Mouse (Mus musculus): ENCODE results near the gene Gpr33. TPM values are rescaled to one million over a fixed set of nuclear protein-coding genes. Genes with fewer than 3 reads are reported as not detected.

Gpr33 gene
- 0.05 and 0.18 TPM in 2 replicates for polyA plus RNA-seq (2012; rRNA removed)

DNA sequence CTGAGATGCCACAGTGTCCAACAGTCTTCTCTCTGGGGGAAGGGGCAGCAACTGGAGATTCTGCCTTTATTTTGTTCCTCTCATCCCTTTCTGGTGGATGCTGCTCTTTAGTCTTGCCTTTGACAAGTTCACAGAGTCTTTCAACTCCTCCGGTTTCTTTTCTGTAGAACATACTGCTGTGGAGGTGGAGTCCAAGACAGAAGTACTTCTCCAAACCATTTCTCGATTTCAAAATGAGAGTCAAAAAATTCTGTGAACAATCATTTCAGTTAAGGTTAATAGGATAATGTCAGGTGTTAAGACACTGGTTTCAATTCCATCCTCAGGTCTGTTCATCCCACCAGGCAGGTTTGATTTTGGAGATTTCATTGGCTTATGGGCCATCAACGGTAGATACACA, at the start of gene Gpr33:
Gpr33 (minus strand) TSS at position 101 of the 400 bp plus-strand sequence.
- WGBS = 93% methylated on average over 3 of the region's 3 CpGs
- no peak for DNase-seq (ENCODE audit: low read depth, low spot score)

DNA sequence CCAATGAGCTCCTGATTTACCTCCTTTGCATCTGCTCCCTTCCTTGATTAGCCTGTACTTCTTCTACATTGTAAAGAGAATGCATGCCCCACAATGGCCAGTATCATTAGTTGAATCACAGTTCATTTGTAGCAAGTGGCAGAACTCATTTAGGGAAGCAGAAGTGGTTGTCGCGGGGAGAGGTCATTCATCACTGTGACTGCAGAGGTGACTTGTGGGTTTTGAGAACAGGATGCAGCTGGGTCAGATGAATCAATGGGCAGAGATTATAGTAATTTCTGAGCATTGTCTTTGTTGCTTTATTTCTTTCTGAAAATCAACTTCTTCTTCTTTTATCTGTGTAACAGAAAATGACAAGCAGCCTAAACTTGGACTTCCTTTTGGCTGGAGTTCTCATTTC, 21.5 kb upstream of the Gpr33 start:
- DNase-seq (ENCODE audit: low read depth, low spot score) = no peak
- 81% methylated on average over 2 of the region's 2 CpGs for WGBS

DNA sequence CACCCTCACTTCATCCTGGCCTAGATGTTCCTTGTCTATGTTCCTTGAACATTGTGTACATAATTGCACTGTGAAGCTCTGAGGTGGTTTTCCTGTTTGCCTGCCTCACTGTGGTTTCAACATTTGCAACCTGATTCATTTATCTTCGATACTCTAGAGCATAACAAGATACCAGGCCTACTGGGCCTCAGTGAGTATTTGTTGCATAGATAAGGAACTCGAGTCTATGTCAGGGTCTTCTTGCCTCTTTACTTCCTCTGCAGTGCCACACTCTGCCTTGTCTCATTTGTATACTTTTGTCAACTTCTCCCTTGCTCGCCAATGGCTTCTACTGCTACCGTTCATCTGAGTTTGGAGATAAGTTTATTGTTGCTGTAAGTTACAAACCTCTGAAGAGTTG, 18.5 kb upstream of the Gpr33 start:
- DNase-seq (ENCODE audit: low read depth, low spot score) = no peak
- WGBS = 73% methylated on average over 4 of the region's 4 CpGs

DNA sequence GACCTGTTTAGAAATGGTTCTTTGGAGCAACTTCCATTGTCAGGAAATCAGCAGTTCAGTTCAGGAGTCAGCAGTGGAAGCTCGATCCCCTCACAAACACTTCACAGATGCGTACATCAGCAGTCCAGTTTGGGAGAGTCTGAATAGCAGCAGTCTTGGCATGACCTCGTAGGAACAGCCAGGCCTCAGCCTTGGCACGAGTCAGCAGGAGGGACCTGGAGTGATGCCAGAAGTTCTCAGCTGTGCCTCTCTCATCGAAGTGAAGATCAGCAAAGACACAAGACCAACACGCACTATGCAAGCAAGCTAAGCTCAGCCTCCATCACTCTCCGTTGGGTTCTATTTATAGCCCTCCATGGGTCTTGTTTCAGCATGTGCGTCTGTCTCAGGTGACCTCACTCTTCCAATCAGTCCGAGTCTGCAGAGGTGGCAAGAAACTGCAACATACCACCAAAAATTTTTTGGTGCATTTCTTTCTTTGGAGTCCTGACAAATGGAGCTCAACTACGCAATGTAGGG, 15.0 kb upstream of the Gpr33 start:
- no peak for DNase-seq (ENCODE audit: low read depth, low spot score)
- 53% methylated on average over 10 of the region's 10 CpGs for WGBS

DNA sequence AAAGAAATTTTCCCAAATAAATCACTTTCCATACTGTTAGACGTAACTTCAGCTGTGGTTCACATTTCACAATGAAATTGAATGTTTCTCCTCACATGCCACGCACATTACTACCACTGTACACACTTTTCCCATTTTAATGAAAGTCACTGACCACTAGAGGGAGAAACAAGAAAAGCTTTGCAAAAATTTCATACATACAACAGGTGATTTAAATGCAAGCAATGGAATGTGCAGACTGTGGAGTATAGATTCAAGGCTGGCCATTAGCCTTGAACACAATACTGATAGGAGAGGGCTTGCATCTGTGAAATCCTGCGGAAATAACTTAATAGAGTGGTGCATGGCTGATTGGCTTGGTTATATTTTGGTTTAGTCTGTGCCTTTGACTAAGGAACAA, 10.5 kb upstream of the Gpr33 start:
- WGBS = 41% methylated on average over 3 of the region's 3 CpGs
- DNase-seq (ENCODE audit: low read depth, low spot score) = peak; percentile 4

DNA sequence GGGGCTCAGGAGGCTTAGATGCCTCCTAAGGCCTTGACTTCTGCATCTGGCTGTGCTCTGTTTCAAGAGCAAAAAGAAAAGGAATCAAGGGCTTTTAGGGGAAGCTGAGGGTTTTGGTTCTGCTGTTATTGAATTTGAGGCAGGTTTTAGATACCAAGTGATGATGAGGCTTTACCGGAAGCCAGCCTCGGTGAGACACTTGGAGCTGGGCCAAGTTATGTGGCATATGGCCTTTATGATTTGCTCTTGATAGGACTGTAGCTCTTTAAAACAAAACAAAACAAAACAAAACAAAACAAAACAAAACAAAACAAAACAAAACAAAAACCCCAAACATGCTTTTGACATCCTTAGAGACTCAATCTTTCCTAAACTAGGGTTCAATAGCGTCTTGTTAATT, 7.1 kb upstream of the Gpr33 start:
- no peak for DNase-seq (ENCODE audit: low read depth, low spot score)
- 77% methylated on average over 3 of the region's 3 CpGs for WGBS

DNA sequence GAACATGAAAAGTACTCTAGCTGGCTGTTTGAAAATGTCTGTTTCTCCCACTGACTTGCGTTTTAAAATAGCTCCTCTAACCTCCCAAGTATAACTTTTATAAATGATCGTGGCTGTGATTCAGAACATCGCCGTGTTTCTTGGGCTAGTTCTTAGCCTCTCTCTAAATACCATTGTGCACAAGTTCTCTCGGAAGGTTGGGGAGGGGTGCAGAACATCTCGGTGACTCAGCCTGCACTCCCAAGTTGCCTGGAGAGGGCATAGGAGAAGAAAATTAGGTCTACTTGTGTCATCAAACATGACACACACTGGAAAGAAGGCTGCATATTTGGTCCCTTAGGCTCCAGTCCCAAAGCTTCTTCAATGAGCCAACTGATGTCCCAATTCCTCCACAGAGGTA, 4.4 kb upstream of the Gpr33 start:
- WGBS = 88% methylated on average over 6 of the region's 6 CpGs
- DNase-seq (ENCODE audit: low read depth, low spot score) = no peak

DNA sequence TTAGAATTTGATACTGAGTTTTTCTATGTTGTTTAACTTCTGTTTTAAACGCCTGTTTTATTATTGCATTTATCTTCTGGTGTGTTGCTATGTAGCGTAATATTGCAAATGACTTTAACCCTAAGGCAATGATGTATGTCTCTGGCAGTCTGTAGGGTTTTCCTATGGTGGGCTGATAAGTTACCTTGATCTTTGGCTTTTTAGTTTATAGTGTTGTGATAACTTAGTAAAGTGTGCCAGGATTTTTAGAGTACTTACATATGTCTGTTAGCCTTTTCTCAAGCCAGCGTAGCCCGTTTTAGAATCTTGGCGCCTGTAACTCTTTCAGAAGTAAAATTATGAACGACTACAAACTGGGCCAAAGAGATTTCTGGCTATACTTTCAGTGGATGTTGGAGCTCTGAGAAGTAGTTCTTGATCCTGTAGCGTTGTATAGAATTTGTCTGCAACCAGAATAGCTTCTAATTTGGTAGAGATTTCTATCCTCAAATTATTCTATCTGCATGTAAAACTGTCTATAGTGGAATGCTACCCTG, 13.3 kb downstream of the Gpr33 start:
- no peak for DNase-seq (ENCODE audit: low read depth, low spot score)
- WGBS = 44% methylated on average over 7 of the region's 7 CpGs

DNA sequence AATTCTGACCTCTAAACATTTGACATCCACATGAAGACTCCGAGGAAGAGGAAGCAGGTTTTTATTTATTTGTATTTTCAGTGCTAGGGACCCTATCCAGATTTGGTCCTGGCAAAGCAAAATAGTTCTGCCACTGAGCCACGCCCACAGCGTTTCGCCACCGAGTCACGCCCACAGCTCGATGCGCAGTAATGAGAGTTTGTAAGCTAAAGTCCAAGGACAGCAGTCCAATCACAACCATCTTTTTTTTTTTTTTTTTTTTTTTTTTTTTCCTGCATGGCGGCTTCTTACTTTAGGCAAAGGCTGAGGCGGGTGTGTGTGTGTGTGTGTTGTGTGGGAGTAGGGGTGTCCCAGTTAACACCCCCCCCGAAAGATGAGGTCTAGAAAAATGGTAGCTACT, 13.8 kb downstream of the Gpr33 start:
- WGBS = 28% methylated on average over 11 of the region's 11 CpGs
- peak; percentile 53 for DNase-seq (ENCODE audit: low read depth, low spot score)

DNA sequence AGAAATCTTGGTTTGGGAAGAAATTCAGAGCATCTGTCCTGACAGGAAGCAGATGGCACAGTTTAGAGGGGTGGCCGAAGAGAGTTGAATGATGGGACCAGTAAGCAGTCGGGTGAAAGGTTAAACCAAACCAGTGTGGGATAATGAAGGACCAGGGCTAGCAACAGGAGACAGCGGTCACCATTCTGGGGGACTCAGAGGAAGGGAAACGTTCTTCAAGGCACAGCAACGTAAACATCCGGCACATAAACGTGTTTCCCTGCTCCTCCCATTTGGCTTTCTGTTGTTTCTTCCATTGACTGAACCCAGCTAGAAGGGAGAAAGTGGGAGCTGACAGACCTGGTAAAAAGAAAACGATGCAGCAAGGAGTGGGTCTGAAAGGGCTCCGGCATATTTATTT, 14.6 kb downstream of the Gpr33 start:
- DNase-seq (ENCODE audit: low read depth, low spot score) = no peak
- WGBS = 50% methylated on average over 9 of the region's 9 CpGs

DNA sequence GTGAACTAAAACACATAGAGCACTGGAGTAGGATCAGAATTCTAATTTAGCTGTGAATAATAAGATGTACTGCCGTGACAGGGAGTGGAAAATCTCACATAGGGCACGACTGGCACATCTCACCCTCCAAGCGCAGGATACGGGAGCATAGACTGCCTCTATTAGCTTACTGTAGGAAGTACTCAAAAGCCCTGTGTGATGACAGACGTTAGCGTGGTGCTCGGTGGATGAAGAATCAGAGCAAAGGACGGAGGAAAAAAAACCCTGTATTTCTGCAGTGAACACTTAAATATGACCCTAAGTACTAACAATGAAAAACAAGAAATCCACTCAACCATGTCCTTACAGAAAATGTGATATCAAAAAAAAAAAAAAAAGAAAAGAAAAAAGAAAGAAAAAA, 15.7 kb downstream of the Gpr33 start:
- WGBS = 85% methylated on average over 8 of the region's 8 CpGs
- no peak for DNase-seq (ENCODE audit: low read depth, low spot score)

DNA sequence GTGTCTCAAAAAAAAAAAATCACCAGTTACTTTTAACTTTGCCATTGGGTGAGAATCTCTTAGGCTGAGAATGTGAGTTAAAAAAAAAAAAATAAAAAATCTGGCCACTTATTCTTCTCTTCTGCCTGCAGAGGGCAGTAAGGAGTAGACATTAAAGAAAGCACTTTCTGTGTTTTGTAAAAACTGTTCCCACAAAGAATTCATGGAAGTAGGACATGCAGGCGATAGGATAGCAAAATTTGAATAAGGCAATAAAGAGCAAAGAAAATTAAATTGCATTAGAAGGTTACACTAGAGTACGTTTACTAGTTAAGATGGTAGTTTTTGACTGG, 17.3 kb downstream of the Gpr33 start:
- WGBS = 52% methylated on average over 2 of the region's 2 CpGs
- peak; percentile 29 for DNase-seq (ENCODE audit: low read depth, low spot score)

DNA sequence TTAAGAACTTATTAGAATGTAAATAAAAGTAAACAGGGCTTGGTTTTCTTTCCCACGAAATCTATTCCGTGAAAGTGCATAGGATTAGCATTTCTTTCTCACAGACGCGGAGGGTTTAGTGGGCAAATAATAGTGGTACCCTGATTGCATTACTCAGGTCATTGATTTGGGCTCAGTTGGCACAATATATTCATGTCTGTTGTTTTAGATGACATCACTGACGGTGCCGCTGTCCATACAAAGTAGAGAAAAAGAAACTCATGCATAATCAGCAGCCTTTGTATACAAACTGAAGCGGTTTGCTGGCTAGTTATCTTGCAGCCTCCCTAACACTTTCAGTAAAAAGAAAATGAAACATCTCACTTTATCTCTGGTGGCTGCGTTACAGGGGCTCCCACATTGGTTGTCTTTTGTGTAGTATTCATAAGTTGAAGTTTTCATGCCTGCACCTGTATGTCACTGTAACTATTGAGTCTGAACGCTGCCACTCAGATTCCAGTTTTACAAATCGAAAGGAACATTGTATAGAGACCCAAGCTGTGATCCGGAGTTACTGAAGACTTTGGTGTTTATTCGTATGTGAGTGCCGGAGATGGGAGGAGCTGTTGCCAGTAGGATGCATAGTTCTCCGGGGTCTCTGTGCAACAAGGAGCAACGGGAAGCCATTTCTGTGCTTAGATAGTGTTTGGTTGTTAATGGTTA, 17.8 kb downstream of the Gpr33 start:
- no peak for DNase-seq (ENCODE audit: low read depth, low spot score)
- WGBS = 68% methylated on average over 15 of the region's 15 CpGs

DNA sequence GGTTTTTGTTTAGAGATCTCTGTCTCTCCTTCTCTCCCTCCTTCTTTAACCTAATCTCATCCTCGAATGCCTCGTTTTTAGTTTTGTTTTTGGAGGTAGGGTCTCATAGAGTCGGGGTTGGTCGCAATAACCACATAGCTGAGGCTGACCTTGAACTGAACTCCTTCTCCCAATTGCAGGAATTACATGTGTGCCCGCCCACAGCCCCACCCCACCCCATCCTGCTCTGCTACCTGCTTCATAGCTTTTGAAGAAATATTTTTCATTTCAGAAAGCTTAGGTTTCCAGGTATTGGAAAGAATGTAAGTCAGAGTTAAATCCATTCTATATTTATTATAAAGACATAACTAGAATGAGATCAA, 21.2 kb downstream of the Gpr33 start:
- no peak for DNase-seq (ENCODE audit: low read depth, low spot score)
- 13% methylated on average over 5 of the region's 5 CpGs for WGBS

DNA sequence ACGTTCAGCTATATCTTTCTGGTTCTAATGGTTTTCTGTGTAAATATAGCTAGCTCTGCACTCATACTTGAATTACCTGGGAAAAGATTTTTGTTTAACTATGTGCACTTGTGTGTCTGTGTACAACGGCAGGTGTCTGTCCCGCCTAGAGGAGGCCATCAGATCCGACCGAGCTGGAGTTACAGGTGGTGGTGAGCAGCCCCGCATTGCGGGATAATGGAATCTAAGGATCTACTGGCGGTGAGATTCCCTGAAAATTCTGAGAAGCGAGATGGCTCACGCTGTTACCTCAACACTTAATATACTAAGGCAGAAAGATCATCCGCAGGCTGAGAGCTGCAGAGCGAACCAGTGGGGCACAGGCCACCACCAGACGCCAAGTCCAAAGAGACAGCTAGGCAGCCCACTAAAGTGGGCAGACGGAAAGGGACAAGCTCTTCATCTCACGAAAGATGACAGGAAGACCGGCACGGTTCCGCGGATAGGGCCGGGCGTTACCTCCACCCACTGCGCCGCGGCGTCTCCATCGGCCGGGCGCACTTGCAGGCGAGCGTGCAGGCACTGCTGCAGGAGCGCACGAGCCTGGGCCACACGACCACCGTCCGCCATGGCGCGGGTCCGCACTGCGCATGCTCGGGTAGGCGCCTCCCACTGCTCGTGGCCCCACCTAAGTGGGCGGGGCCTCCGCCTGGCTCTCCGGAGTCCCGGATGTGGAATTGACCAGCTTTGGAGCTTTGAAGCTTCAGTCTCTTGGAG, 21.8 kb downstream of the Gpr33 start, which contains the start of gene Dtd2:
Dtd2 (minus strand) TSS at position 625 of the 756 bp plus-strand sequence.
- WGBS = under 1% methylated on average over 46 of the region's 46 CpGs
- peak; percentile 58 for DNase-seq (ENCODE audit: low read depth, low spot score)

DNA sequence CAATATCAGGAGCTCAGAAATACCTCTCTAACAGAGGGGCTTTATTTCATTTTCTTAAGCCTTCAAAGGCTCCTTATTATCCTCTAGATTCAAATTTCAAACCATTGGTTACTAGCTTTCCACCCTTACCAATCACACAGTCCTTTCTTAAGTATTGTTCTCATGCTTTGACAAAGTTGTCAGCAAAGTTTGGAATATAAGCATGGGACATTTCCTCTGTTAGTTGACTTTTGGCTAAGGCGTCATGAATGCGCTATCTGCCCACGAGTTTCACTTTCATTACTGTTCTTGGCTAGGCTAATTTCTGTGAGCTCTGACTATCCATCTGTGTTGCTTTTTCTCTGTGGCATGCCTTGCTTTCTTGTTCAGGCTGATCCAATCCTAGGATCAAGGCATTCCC, 25.1 kb downstream of the Gpr33 start:
- WGBS = 75% methylated on average over 3 of the region's 3 CpGs
- no peak for DNase-seq (ENCODE audit: low read depth, low spot score)

DNA sequence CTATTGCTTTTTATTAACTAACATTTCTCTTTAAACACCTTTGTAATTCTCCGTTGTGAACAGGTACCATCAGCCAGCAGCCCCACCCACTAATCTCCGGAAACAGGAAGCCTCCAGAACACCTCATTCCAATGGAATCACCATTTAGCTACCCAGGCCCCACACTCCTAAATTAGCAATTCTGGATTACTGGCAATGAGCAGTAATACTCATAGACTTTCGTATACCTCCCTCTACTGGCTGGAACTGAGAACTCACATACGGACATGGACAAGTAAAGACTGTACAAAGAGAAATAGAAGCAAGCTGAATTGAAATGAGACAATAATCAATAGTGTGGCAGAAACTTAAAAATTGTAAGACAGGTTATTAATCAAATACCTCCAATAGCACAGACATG, 26.3 kb downstream of the Gpr33 start:
- DNase-seq (ENCODE audit: low read depth, low spot score) = peak; percentile 56
- 5% methylated on average over 4 of the region's 4 CpGs for WGBS

DNA sequence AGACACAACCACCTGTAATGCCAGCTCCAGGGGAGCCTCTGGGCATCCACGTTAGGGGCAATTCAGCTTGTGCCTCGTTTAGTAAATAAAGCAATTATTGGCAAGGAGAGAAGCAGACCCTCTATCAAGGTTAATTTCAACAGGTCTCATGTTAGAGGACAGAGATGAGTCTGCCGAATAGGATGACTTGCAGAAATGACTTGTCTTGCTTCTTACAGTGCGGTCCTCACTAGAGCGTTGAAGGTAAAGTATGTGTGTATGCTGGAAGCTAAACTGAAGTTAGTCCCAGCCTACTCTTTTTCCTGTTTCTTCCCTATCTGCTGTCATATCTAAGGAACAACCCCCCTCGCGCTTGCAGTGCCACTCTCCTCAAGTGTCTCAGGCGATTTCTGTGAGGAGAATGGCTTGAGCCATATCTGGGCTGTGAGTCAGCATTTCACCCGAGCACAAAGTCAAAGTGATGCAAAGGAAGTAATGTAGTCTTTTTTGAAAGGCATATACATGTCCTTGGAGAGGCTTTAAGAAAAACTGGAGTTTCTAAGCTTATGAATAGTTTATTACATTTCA, 29.4 kb downstream of the Gpr33 start:
- no peak for DNase-seq (ENCODE audit: low read depth, low spot score)
- 82% methylated on average over 9 of the region's 9 CpGs for WGBS

DNA sequence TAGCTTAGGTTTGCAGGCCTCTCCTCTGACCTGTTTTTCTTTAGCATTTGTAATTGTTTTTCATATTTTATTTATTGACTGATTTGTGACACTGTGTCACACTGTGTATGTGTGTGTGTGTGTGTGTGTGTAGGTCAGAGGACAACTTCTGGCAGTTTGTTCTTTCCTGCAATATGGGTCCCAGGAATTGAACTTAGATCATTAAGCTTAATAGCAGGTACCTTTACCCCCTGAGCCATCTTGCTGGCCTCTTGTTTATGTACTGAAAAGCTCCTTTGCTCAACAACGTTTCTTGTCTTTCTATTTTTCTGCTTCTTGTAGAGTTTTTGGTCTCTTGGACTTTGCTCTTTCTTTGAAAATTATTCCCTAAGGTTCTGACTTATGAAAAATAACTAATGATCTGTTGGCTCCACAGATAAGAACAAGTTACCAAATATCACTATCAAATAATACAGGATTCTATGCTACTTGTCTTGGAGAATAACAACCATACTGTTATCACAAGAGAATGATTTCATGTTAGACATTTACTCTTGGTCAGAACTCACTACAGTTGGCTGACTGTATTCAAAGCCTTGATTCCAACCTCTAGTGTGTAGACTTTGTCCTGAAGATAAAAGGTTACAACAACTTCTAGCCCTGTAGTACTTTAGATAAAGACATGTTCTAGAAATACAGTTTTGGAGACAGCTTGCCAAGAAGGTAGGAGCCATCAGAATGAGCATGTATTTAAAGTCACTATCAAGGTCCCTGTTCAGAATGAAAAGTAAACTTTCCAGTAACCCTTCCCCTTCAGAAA, 31.9 kb downstream of the Gpr33 start:
- WGBS = 71% methylated on average over 1 of the region's 1 CpGs

DNA sequence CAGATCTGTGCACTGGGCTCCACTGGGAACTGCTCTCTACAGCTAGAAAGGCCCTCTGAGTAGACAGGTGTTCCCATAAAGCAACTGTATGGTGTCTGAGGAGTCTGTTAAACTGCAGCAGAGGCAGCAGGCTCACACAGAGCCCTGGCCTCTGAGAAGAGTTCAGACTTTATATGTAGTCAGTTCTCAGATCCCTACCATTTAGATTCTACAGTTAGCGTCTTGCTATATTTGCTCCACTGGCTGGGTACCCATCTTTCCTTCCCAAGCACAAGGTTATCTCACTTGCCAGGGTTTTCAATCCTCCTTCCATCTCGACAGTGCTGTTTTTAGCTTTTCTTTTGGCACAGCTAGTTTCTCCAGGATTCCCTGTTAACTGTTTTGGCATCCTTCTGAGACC, 37.2 kb downstream of the Gpr33 start:
- 84% methylated on average over 2 of the region's 2 CpGs for WGBS
- DNase-seq (ENCODE audit: low read depth, low spot score) = no peak

More for the DNA sequence above, 31.9 kb downstream of the Gpr33 start:
- no peak for DNase-seq (ENCODE audit: low read depth, low spot score)
